Mouse (Mus musculus) spleen, postnatal 36 days (tissue): Measurements from ENCODE around the gene Ikzf1.

Experiments
- DNase-seq, 2 experiments: peaks; one replicate each; pipeline ENCODE4 v3.0.0; 2022; ENCODE audit warnings: low spot score in 2 of 2, mixed read lengths in 1 of 2

Ikzf1 gene

GRCm38 (mm10) chr11:11719748-11720147 is 34.9 kb downstream of the Ikzf1 start:
- DNase-seq = no peak

GRCm38 (mm10) chr11:11725252-11725875 is 40.6 kb downstream of the Ikzf1 start:
- DNase-seq = no peak

GRCm38 (mm10) chr11:11725876-11726525 is 41.2 kb downstream of the Ikzf1 start:
- DNase-seq = peak in 1 of 2 experiments; percentile 42

GRCm38 (mm10) chr11:11726807-11727276 is 42.0 kb downstream of the Ikzf1 start:
- no peak for DNase-seq

- DNase-seq = no peak
These were observed 43.2 kb downstream of the Ikzf1 start for GRCm38 (mm10) chr11:11727936-11728556.

- DNase-seq = peak; percentile 57 to 69
These were observed 44.4 kb downstream of the Ikzf1 start for GRCm38 (mm10) chr11:11729216-11729615.

- DNase-seq = no peak
These were observed 45.3 kb downstream of the Ikzf1 start for GRCm38 (mm10) chr11:11730062-11730461.

GRCm38 (mm10) chr11:11731727-11732126 is 46.9 kb downstream of the Ikzf1 start:
- DNase-seq = no peak

- peak; percentile 50 to 68 for DNase-seq
These were observed 48.4 kb downstream of the Ikzf1 start for GRCm38 (mm10) chr11:11732972-11733770.

- DNase-seq = no peak
These were observed 50.4 kb downstream of the Ikzf1 start for GRCm38 (mm10) chr11:11735155-11735554.

GRCm38 (mm10) chr11:11736948-11737347 is 52.1 kb downstream of the Ikzf1 start:
- no peak for DNase-seq

GRCm38 (mm10) chr11:11737562-11737961 is 52.8 kb downstream of the Ikzf1 start:
- DNase-seq = no peak

- no peak for DNase-seq
These were observed 54.3 kb downstream of the Ikzf1 start for GRCm38 (mm10) chr11:11739054-11739453.

GRCm38 (mm10) chr11:11740603-11741002 is 55.8 kb downstream of the Ikzf1 start:
- no peak for DNase-seq

- no peak for DNase-seq
These were observed 56.8 kb downstream of the Ikzf1 start for GRCm38 (mm10) chr11:11741574-11741973.

- peak; percentile 70 to 81 for DNase-seq
These were observed 57.8 kb downstream of the Ikzf1 start for GRCm38 (mm10) chr11:11742626-11743025.

GRCm38 (mm10) chr11:11744222-11744621 is 59.4 kb downstream of the Ikzf1 start:
- no peak for DNase-seq

- peak; percentile 60 for DNase-seq
These were observed 66.3 kb downstream of the Ikzf1 start for GRCm38 (mm10) chr11:11751091-11751490.

- no peak for DNase-seq
These were observed 68.1 kb downstream of the Ikzf1 start for GRCm38 (mm10) chr11:11752859-11753258.

GRCm38 (mm10) chr11:11758121-11758520 is 73.3 kb downstream of the Ikzf1 start:
- DNase-seq = no peak

GRCm38 (mm10) chr11:11758883-11759282 is 74.1 kb downstream of the Ikzf1 start:
- peak; percentile 58 to 59 for DNase-seq

- DNase-seq = peak; percentile 64 to 68
These were observed 78.4 kb downstream of the Ikzf1 start for GRCm38 (mm10) chr11:11763211-11763666.
